Mouse (Mus musculus) myocyte (in vitro differentiated cells): ENCODE results near the gene Drd1. TPM values are rescaled to one million over a fixed set of nuclear protein-coding genes. Genes with fewer than 3 reads are reported as not detected.

ENCODE experiments used
- H3K27me3 ChIP-seq: one replicate; pipeline ENCODE4 v1.6.1; 2011; ENCODE audit not compliant: control insufficient read depth, insufficient read depth, insufficient read length
- H3K36me3 ChIP-seq: one replicate; pipeline ENCODE4 v1.6.1; 2011; ENCODE audit not compliant: control insufficient read depth, insufficient read depth
- H3K4me2 ChIP-seq: one replicate; pipeline ENCODE4 v1.6.1; 2011; ENCODE audit warnings: low read depth, control low read depth
- H3K4me3 ChIP-seq: one replicate; pipeline ENCODE4 v1.5.1; 2011; ENCODE audit warnings: mild to moderate bottlenecking, control low read depth, moderate library complexity
- H3K79me2 ChIP-seq: one replicate; pipeline ENCODE4 v1.6.1; 2011; ENCODE audit not compliant: control insufficient read depth, insufficient read depth
- H3ac ChIP-seq: one replicate; pipeline ENCODE4 v1.6.1; 2011; ENCODE audit not compliant: control insufficient read depth, insufficient read length
- CEBPB ChIP-seq: IDR thresholded peaks from 2 replicates; pipeline ENCODE4 v1.6.1; 2011; ENCODE audit warnings: mild to moderate bottlenecking, moderate library complexity; ENCODE audit not compliant: poor library complexity, insufficient read depth, severe bottlenecking
- E2F4 ChIP-seq: IDR thresholded peaks from one replicate; pipeline ENCODE4 v1.6.1; 2011; ENCODE audit warnings: mild to moderate bottlenecking, control low read depth, moderate library complexity; ENCODE audit not compliant: insufficient read depth
- MAX ChIP-seq: IDR thresholded peaks from one replicate; pipeline ENCODE4 v1.6.1; 2011; ENCODE audit warnings: low read depth, mild to moderate bottlenecking, control low read depth
- MYOD1 ChIP-seq, 3 experiments: IDR thresholded peaks; one replicate each; pipeline ENCODE4 v1.6.1; 2011; ENCODE audit warnings: control low read depth in 2 of 3, low read depth in 2 of 3, mild to moderate bottlenecking in 2 of 3, moderate library complexity in 1 of 3; ENCODE audit not compliant: insufficient read length in 2 of 3, control insufficient read depth in 1 of 3
- MYOG ChIP-seq, 3 experiments: IDR thresholded peaks; one replicate each; pipeline ENCODE4 v1.6.1; 2011; ENCODE audit warnings: control low read depth in 2 of 3, low read depth in 2 of 3, mild to moderate bottlenecking in 2 of 3; ENCODE audit not compliant: insufficient read length in 2 of 3, control insufficient read depth in 1 of 3, insufficient read depth in 1 of 3
- POLR2A ChIP-seq: IDR thresholded peaks from one replicate; pipeline ENCODE4 v1.6.1; 2011; ENCODE audit warnings: low read depth, mild to moderate bottlenecking, control low read depth, moderate library complexity; ENCODE audit not compliant: insufficient read length
- POLR2AphosphoS2 ChIP-seq: IDR thresholded peaks from one replicate; pipeline ENCODE4 v1.6.1; 2011; ENCODE audit warnings: low read depth, control low read depth; ENCODE audit not compliant: insufficient read length
- REST ChIP-seq: IDR thresholded peaks from one replicate; pipeline ENCODE4 v1.6.1; 2011; ENCODE audit warnings: mild to moderate bottlenecking, control low read depth, moderate library complexity; ENCODE audit not compliant: insufficient read depth, insufficient read length
- SRF ChIP-seq: IDR thresholded peaks from one replicate; pipeline ENCODE4 v1.6.1; 2011; ENCODE audit warnings: low read depth; ENCODE audit not compliant: control insufficient read depth, insufficient read length
- TCF12 ChIP-seq: IDR thresholded peaks from one replicate; pipeline ENCODE4 v1.6.1; 2011; ENCODE audit warnings: mild to moderate bottlenecking, control low read depth; ENCODE audit not compliant: poor library complexity, insufficient read depth, severe bottlenecking
- TCF3 ChIP-seq: IDR thresholded peaks from one replicate; pipeline ENCODE4 v1.6.1; 2011; ENCODE audit warnings: low read depth, control low read depth; ENCODE audit not compliant: insufficient read length
- USF1 ChIP-seq: IDR thresholded peaks from one replicate; pipeline ENCODE4 v1.6.1; 2011; ENCODE audit warnings: low read depth, mild to moderate bottlenecking, control low read depth, moderate library complexity
- polyA plus RNA-seq: library from polyadenylated mRNA; unstranded; fragments of >200 nt; fragmentation: generic; extraction: Trizol; gene quantifications from one replicate; pipeline ENCODE4 v1.2.1, GENCODE M21; 2012; ENCODE audit warnings: missing spikeins

The Drd1 gene
- polyA plus RNA-seq, 1 experiment, result not detected

GRCm38 (mm10) chr13:54033653-54034052 is 21.9 kb downstream of the Drd1 start:
- Histone ChIP-seq H3K4me3 (no peak overlapping the region), H3K36me3 (no peaks in the 10 kb centered on the region), H3K27me3 (no peaks in the 10 kb centered on the region), H3K79me2 (no peaks in the 10 kb centered on the region), H3ac (no peak overlapping the region), H3K4me2 (no peak overlapping the region)
- no peak for TF ChIP-seq POLR2AphosphoS2
- TF ChIP-seq MAX, result no peak
- no peak for TF ChIP-seq MYOG (IDR thresholded peaks at IDR 0.05; ENCODE audit: control insufficient read depth in 1 of 3, insufficient read depth in 1 of 3, insufficient read length in 2 of 3, low read depth in 2 of 3)
- no peak for TF ChIP-seq E2F4
- TF ChIP-seq USF1, result no peak
- no peak for TF ChIP-seq TCF3
- no peak for TF ChIP-seq MYOD1 (IDR thresholded peaks at IDR 0.05; ENCODE audit: control insufficient read depth in 1 of 3, insufficient read length in 2 of 3, low read depth in 2 of 3)
- no peak for TF ChIP-seq REST
- no peak for TF ChIP-seq SRF
- no peak for TF ChIP-seq TCF12
- TF ChIP-seq POLR2A, result no peak
- no peak for TF ChIP-seq CEBPB

DNA sequence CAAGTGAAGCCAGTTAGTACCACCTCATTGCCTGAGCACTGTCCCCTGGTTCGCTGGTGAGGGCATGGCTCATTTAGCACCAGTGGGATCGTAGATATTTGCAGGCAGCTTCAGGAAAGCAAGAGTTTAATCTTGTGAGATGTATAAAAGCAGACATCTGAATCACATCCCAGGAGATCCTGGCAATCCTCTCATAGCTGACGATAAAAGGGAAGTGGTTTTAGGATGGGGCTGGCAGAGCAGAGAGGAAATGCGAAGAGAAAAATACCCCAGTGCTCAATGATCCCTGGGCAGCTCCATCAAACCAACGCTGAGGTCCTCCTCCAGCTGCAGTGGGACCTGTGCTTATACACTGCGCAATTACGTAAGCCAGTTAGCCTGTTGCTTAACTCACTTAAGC is 28.4 kb downstream of the Drd1 start:
- Histone ChIP-seq H3K27me3 (no peaks in the 10 kb centered on the region), H3K4me2 (no peak overlapping the region), H3K79me2 (no peaks in the 10 kb centered on the region), H3K36me3 (no peaks in the 10 kb centered on the region), H3ac (no peak overlapping the region), H3K4me3 (no peak overlapping the region)
- TF ChIP-seq POLR2AphosphoS2 (no peak), MYOG (IDR thresholded peaks at IDR 0.05; ENCODE audit: control insufficient read depth in 1 of 3, insufficient read depth in 1 of 3, insufficient read length in 2 of 3, low read depth in 2 of 3) (no peak), SRF (no peak), POLR2A (no peak), MAX (no peak), TCF3 (no peak), USF1 (no peak), TCF12 (no peak), E2F4 (no peak), REST (no peak), CEBPB (no peak), MYOD1 (IDR thresholded peaks at IDR 0.05; ENCODE audit: control insufficient read depth in 1 of 3, insufficient read length in 2 of 3, low read depth in 2 of 3) (no peak)

DNA sequence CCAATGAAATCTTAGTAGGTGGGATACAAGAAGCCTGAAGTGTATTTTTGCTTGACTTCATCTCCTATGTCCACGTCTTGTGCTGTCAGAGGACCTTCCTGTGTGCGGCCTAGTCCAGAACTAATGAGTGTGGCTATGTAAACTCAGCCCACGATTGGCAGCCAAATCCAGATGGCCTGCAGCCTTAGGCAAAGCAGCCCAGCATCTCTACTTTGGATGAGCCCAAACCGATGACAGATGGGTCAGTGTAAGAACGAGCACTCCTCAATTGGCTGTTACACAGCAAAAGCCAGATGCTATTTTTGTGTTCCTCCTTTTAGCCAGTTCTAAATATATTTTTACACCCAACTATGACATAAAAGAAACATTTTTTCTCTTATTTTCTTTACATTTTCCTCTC is 32.2 kb downstream of the Drd1 start:
- no peak overlapping the region for H3ac ChIP-seq
- H3K36me3 ChIP-seq, result no peaks in the 10 kb centered on the region
- no peaks in the 10 kb centered on the region for H3K79me2 ChIP-seq
- TF ChIP-seq E2F4 (no peak), USF1 (no peak), POLR2A (no peak), SRF (no peak), TCF12 (no peak), CEBPB (no peak), POLR2AphosphoS2 (no peak), MYOG (IDR thresholded peaks at IDR 0.05; ENCODE audit: control insufficient read depth in 1 of 3, insufficient read depth in 1 of 3, insufficient read length in 2 of 3, low read depth in 2 of 3) (no peak), REST (no peak), TCF3 (no peak), MAX (no peak), MYOD1 (IDR thresholded peaks at IDR 0.05; ENCODE audit: control insufficient read depth in 1 of 3, insufficient read length in 2 of 3, low read depth in 2 of 3) (no peak)
- H3K4me3 ChIP-seq, result no peak overlapping the region
- no peak overlapping the region for H3K4me2 ChIP-seq
- no peaks in the 10 kb centered on the region for H3K27me3 ChIP-seq

GRCm38 (mm10) chr13:54008716-54009115 is 46.8 kb downstream of the Drd1 start:
- H3K79me2 ChIP-seq, result no peaks in the 10 kb centered on the region
- H3ac ChIP-seq, result no peak overlapping the region
- no peak overlapping the region for H3K4me3 ChIP-seq
- TF ChIP-seq MYOG (IDR thresholded peaks at IDR 0.05; ENCODE audit: control insufficient read depth in 1 of 3, insufficient read depth in 1 of 3, insufficient read length in 2 of 3, low read depth in 2 of 3) (no peak), MAX (no peak), TCF12 (no peak), REST (no peak), SRF (no peak), CEBPB (no peak), USF1 (no peak), POLR2AphosphoS2 (no peak), TCF3 (no peak), POLR2A (no peak), MYOD1 (IDR thresholded peaks at IDR 0.05; ENCODE audit: control insufficient read depth in 1 of 3, insufficient read length in 2 of 3, low read depth in 2 of 3) (no peak), E2F4 (no peak)
- H3K27me3 ChIP-seq, result no peaks in the 10 kb centered on the region
- H3K4me2 ChIP-seq, result no peak overlapping the region
- no peaks in the 10 kb centered on the region for H3K36me3 ChIP-seq

Other genes with a start within 250 kb of the Drd1 start
- 10.9 TPM for gene Sfxn1, start 16.2 kb upstream of the Drd1 start, polyA plus RNA-seq
- gene Hrh2, start 136.4 kb upstream of the Drd1 start, polyA plus RNA-seq, result not detected